Mouse (Mus musculus) intestine, embryonic 16.5 days (tissue): ENCODE results near the gene Chrna9. TPM values are rescaled to one million over a fixed set of nuclear protein-coding genes. Genes with fewer than 3 reads are reported as not detected.

Experiments used
- ATAC-seq: fragments of 200-750 bp; cut with Nextera tagmentation; 2 replicates; pipeline ENCODE4 v1.8.0; 2017; ENCODE audit warnings: moderate TSS enrichment, moderate library complexity
- H3K27ac ChIP-seq: fragments of 300-500 bp; sonication (generic); 2 replicates; pipeline ENCODE4 v1.5.1; 2014; ENCODE audit warnings: mild to moderate bottlenecking, low read length
- H3K27me3 ChIP-seq: fragments of 300-500 bp; sonication (generic); replicated peaks from 2 replicates; pipeline ENCODE4 v1.6.1; 2014; ENCODE audit warnings: low read length, control low read depth, mixed read lengths; ENCODE audit not compliant: control insufficient read depth, insufficient read depth
- H3K36me3 ChIP-seq: fragments of 300-500 bp; sonication (generic); 2 replicates; pipeline ENCODE4 v1.6.1; 2014; ENCODE audit warnings: low read length, control low read depth; ENCODE audit not compliant: control insufficient read depth, insufficient read depth
- H3K4me1 ChIP-seq: fragments of 300-500 bp; sonication (generic); 2 replicates; pipeline ENCODE4 v1.6.1; 2014; ENCODE audit warnings: low read length, control low read depth, mixed read lengths; ENCODE audit not compliant: control insufficient read depth, insufficient read depth
- H3K4me2 ChIP-seq: fragments of 300-500 bp; sonication (generic); 2 replicates; pipeline ENCODE4 v1.6.1; 2014; ENCODE audit warnings: low read depth, low read length, control low read depth
- H3K4me3 ChIP-seq: fragments of 300-500 bp; sonication (generic); 2 replicates; pipeline ENCODE4 v1.5.1; 2014; ENCODE audit warnings: mild to moderate bottlenecking, low read length
- H3K9ac ChIP-seq: fragments of 300-500 bp; sonication (generic); 2 replicates; pipeline ENCODE4 v1.6.1; 2014; ENCODE audit warnings: low read depth, low read length
- H3K9me3 ChIP-seq: fragments of 300-500 bp; sonication (generic); 2 replicates; pipeline ENCODE4 v1.6.1; 2016; ENCODE audit warnings: low read length, control low read depth; ENCODE audit not compliant: control insufficient read depth
- WGBS: fragments of 180-500 bp; shearing (Covaris S2); extraction: QIAGEN DNeasy Blood & Tissue Kit; methylation state at CpG from one replicate; pipeline ENCODE4 v1.1.7; 2014; 5-methylcytosine and 5-hydroxymethylcytosine counted together
- polyA plus RNA-seq: library from polyadenylated mRNA; unstranded; fragments of >200 nt; fragmentation: Nextera tagmentation; extraction: Ambion mirVana; gene quantifications from 2 replicates; pipeline ENCODE4 v1.2.1, GENCODE M21; 2015

The Chrna9 gene
- polyA plus RNA-seq, 1 experiment from 2014 or later, result not detected

DNA sequence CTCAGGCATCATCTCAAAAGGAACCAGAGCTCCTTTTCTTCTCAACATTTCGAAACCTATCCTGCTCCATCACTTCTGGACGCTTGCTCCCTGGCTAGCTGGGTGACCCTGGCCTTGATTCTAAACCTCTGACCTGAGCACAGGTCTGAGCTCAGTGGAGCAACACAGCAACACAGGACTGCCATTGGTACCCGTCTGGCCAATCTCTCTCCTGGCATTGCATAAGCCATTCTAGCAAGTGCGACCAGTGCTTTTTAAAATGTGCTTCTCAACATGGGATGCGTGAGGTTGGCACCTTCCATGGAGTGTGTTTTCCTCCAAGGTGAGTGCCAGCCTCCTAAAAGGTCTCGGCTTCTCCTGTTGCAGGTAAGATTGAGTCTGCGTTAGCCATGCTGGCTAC lies 64.4 kb downstream of the Chrna9 start:
- WGBS, result 86% methylated on average over 7 of the region's 7 CpGs
- Histone ChIP-seq H3K9ac (no peak overlapping the region), H3K4me1 (peaks cover 11% of the 10 kb centered on the region), H3K36me3 (no peaks in the 10 kb centered on the region), H3K27ac (no peak overlapping the region), H3K4me3 (no peak overlapping the region), H3K4me2 (no peak overlapping the region), H3K9me3 (no peaks in the 10 kb centered on the region), H3K27me3 (no peaks in the 10 kb centered on the region)
- no peak for ATAC-seq

DNA sequence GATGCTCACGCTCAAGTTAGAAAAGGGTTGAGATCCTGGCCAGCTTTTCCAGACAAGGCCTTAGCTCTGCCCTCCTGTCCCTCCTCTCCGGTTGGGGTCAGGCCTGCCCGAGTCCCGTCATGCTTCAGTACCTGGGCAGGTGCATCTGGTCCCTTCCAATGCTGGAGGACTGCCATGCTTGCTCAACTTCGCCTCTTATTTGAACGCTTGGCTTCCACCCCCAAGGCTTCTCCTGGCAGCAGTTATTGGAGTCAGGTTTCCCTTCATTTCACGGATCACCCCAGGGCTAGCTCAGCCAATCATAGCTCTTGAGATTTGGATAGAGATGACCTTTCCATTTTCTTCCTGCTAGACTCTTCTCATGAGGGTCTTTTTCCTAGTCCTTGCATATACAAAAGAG lies 65.4 kb downstream of the Chrna9 start:
- Histone ChIP-seq H3K4me3 (no peak overlapping the region), H3K27me3 (no peaks in the 10 kb centered on the region), H3K36me3 (no peaks in the 10 kb centered on the region), H3K4me1 (peaks cover 13% of the 10 kb centered on the region), H3K9me3 (no peaks in the 10 kb centered on the region), H3K27ac (no peak overlapping the region), H3K9ac (no peak overlapping the region), H3K4me2 (no peak overlapping the region)
- ATAC-seq, result no peak
- WGBS, result 79% methylated on average over 7 of the region's 7 CpGs

DNA sequence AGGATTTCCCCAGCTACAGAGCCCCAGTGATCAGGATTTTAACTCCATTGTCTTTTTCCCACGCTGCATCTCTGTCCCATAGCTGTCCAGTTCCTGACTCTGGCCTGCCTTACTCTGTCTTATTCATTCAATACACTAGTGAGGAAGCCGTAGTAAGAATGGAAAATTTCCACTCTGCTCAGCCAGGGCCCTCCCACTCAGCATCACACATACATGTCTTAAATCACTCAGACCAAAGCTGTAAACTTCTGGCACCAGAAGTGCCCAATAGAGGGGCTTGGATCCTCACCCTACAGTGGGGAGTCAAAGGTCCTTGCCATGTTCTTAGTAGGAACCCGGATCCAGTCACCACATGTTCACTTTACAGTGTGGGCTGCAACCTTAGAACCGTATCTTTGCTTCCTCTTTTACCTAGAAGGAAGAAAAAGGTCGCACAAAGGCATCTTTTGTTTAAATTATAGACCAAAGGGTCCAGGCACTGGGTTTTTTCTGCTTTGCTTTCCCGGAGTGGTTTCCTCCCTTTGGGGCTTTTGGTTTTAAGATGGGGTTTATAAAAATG lies 65.9 kb downstream of the Chrna9 start:
- no peak for ATAC-seq
- Histone ChIP-seq H3K36me3 (no peaks in the 10 kb centered on the region), H3K9ac (0 out of 2 replicates have a peak overlapping the region, but pooled peaks have one; percentile 10), H3K27me3 (no peaks in the 10 kb centered on the region), H3K4me2 (no peak overlapping the region), H3K9me3 (no peaks in the 10 kb centered on the region), H3K27ac (peak overlapping the region; percentile 63), H3K4me3 (no peak overlapping the region), H3K4me1 (peaks cover 13% of the 10 kb centered on the region)
- 38% methylated on average over 6 of the region's 6 CpGs for WGBS

DNA sequence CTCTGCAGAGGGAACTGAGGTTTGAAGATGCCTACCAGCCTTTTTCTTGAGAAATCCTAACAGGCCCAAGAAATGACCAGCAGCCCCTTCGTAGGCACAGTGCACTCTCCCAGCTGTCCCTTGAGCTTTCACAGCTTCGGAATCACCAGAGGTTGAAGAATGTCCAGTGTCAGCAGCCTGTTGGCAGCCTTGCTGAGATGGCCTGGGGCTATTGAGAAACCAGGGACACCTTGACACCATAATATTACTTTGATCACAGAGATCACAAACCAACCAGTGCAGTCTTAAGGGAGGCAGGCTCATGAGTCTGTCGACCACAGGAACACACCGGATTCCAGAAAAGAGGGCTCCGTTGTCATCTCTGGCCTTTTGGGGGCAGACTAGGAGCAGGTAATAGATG lies 66.5 kb downstream of the Chrna9 start:
- Histone ChIP-seq H3K4me2 (no peak overlapping the region), H3K27ac (peak overlapping the region; percentile 63), H3K4me3 (no peak overlapping the region), H3K36me3 (no peaks in the 10 kb centered on the region), H3K9ac (0 out of 2 replicates have a peak overlapping the region, but pooled peaks have one; percentile 10), H3K9me3 (no peaks in the 10 kb centered on the region), H3K4me1 (peaks cover 13% of the 10 kb centered on the region), H3K27me3 (no peaks in the 10 kb centered on the region)
- WGBS, result 75% methylated on average over 5 of the region's 5 CpGs
- no peak for ATAC-seq

DNA sequence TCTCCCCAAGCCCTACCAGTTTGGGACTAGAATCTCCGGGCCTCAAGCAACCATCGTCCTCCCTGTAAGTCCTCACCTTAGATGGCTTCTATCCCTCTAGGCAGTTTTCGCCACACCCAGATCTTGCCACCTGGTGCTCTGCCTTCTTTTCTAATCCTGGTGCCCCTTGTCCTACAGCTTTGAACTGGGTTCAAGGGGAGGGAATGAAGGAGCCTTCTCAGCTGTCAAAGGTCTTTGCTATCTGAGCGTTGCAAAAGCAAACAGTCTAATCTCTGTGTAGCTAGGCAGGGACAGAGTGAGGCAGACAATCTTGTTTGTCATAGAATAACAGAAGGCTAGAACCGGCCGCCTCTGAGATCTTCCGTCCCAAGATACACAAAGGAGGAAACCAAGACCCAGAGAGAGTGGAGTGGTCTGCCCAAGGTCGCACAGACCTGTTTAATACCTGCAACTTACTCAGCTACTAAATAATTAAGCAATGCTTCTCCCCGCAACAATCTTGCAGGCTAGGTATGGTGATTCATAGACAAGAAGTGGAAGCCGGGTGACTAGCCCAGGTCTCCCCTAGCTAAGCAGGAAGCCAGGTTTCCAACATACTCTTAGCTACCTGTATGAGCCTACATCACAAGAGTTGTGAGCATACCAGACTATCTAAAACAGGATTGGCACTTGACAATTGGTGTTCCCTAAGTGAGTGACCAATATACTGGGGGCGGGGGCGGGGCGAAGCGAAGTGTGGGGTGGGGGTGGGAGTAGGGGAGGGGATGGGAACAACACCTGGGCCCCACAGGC lies 69.6 kb downstream of the Chrna9 start, which contains the start of gene 9130230L23Rik:
TSS of gene 9130230L23Rik (minus strand) at position 152 of the 792 bp plus-strand sequence.
- Histone ChIP-seq H3K9me3 (no peaks in the 10 kb centered on the region), H3K27me3 (no peaks in the 10 kb centered on the region), H3K27ac (peak within 1 kb of the TSS; percentile 91), H3K9ac (peak within 1 kb of the TSS; percentile 57), H3K36me3 (no peaks in the 10 kb centered on the region), H3K4me1 (peaks cover 13% of the 10 kb centered on the region), H3K4me2 (peak within 1 kb of the TSS; percentile 33), H3K4me3 (peak within 1 kb of the TSS; percentile 22; the same call in 1 of the 2 replicates)
- 46% methylated on average over 14 of the region's 14 CpGs for WGBS
- peak; percentile 95 for ATAC-seq

DNA sequence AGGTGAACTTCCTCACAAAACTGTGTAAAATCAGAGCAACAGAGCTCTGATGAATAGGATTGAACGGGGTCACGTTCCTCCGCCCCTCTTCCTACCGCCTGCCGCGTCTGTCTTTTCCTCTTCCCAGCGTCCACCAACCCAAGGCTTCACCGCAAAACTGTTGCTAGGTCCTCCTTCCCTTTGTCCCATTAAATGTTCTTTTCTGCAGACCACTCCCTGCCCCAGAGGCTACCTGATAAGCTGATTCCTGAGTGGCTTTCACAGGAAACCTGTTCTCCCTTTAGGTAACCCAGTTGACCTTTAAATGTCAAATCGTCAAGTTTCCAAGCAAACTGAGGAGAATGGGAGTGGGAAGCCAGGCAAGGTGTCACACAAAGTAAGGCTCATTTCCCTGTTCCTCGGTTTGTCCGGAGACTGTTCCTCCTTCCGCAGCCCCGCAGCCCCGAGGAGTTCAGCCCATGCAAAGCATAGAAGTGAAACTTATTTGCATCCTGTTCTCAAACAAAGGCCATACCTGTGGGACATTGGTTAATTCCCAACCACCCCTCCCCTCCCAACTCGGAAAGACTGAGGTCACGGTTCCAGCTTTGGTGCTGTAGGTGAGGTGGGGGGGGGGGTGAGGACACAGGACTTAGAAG lies 70.4 kb downstream of the Chrna9 start:
- Histone ChIP-seq H3K27me3 (no peaks in the 10 kb centered on the region), H3K4me2 (peak overlapping the region; percentile 32), H3K4me3 (peak overlapping the region; percentile 22; the same call in 1 of the 2 replicates), H3K4me1 (peaks cover 13% of the 10 kb centered on the region), H3K9me3 (no peaks in the 10 kb centered on the region), H3K27ac (peak overlapping the region; percentile 91), H3K36me3 (no peaks in the 10 kb centered on the region), H3K9ac (peak overlapping the region; percentile 57)
- WGBS, result 28% methylated on average over 16 of the region's 16 CpGs
- ATAC-seq, result peak; percentile 25

DNA sequence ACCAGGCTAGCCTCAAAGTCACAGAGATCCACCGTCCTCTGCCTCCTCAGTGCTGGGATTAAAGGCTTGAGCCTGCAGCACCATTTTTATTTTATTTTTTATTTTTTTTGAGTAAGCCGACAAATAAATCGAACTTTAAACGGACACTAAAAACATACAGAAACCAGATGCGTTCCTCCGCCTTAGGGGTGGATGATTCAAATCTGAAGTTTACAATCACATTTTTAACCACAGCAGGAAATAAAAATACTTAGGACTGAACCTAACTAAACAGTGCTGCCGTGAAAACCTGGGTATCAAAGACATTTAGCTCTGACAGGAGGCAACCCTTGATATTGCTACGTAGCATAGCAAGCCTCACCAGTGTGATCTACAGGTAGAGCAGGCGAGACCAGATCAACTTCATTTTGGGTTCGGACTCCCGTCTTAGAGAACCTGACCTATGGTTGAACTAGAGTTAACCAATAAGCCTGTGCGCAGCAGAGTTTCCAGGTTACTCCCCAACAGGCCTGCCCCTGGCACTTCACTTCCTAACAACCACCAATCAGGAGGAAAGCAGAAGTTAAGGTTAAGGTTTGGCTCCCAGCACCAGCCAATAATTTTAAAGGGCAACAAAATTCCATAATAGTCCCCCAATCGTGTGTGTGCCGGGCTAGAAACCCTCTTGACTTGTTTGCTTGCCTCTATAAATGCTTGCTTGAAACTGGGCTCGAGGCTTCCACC lies 73.7 kb downstream of the Chrna9 start:
- WGBS, result 71% methylated on average over 15 of the region's 15 CpGs

DNA sequence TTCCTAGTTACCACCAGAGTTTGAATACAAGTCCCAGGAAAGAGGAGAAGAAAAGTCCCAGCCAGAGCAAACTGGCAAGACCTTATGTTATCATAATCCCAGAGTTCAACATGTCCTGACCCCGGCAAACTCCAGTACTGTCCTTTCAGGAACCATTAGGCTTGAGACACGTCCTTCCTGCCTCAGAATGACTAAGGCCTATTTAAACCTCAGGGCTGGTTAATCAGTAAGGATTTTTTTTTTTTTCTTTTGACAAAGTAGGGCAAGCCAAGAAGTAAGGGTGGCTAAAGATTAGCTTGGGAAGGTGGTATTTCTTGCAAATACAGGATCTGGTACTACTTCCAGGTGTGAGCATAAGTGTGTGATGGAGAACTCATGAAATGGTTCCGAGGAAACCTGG lies 79.3 kb downstream of the Chrna9 start:
- ATAC-seq, result peak; percentile 80
- Histone ChIP-seq H3K4me2 (no peak overlapping the region), H3K9ac (no peak overlapping the region), H3K27me3 (no peaks in the 10 kb centered on the region), H3K27ac (peak overlapping the region; percentile 11), H3K4me1 (no peaks in the 10 kb centered on the region), H3K36me3 (0 out of 2 replicates have a peak, but pooled peaks cover under 1% of the 10 kb centered on the region), H3K9me3 (no peaks in the 10 kb centered on the region), H3K4me3 (no peak overlapping the region)
- WGBS, result 65% methylated on average over 3 of the region's 3 CpGs

More for the DNA sequence above, 73.7 kb downstream of the Chrna9 start:
- Histone ChIP-seq H3K9me3 (no peaks in the 10 kb centered on the region), H3K4me3 (no peak overlapping the region), H3K4me2 (no peak overlapping the region), H3K4me1 (0 out of 2 replicates have a peak, but pooled peaks cover 2% of the 10 kb centered on the region), H3K36me3 (no peaks in the 10 kb centered on the region), H3K27me3 (no peaks in the 10 kb centered on the region), H3K27ac (no peak overlapping the region), H3K9ac (no peak overlapping the region)
- no peak for ATAC-seq

DNA sequence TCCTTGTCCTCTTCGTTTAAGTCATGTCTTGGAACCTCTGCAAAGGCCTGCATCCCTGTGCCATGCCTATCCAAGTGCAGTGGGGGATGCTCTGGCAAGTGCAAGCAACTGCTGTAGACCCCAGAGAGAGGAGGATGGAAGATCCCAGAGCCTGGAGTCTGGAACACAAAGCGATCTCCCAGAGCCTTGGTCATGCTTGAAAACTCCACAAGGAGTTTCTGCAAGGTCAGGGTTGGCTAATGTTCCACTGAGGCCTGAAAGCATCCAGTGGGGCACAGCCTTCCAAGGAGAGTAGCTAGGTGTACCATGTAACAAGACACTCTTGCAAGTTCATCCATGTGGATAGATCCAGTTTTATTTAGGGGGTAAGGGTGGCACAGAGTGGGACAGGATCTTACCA lies 79.7 kb downstream of the Chrna9 start:
- Histone ChIP-seq H3K36me3 (0 out of 2 replicates have a peak, but pooled peaks cover 2% of the 10 kb centered on the region), H3K4me3 (no peak overlapping the region), H3K9ac (no peak overlapping the region), H3K27ac (peak overlapping the region; percentile 4), H3K4me2 (no peak overlapping the region), H3K4me1 (no peaks in the 10 kb centered on the region), H3K9me3 (no peaks in the 10 kb centered on the region), H3K27me3 (no peaks in the 10 kb centered on the region)
- 80% methylated on average over 2 of the region's 2 CpGs for WGBS
- peak; percentile 42 for ATAC-seq
